In genomic region chr3:143797850-143798249, GRCm38 (mm10) we compare ENCODE assay signal across 29 mouse cellular contexts.
DNase-seq lines count a peak whose midpoint lies in the region; ATAC-seq and TF ChIP-seq lines count a peak whose summit lies in the region.
"Had no signal": no experiment of that assay in that cellular context is flagged by ENCODE, and none has a peak within 500 bp of the region (broad histone marks: within the 10 kb centered on the region; RNA-seq: fewer than 3 reads in every experiment).

No protein-coding gene starts in this region.

- no peaks in the 10 kb centered on the region for H3K36me3 ChIP-seq in embryonic facial prominence, embryonic 10.5 days (replicated peaks)
- no peaks in the 10 kb centered on the region for H3K36me3 ChIP-seq in embryonic facial prominence, embryonic 12.5 days
- H3K36me3 ChIP-seq in embryonic facial prominence, embryonic 15.5 days: no peaks in the 10 kb centered on the region
- no peaks in the 10 kb centered on the region for H3K36me3 ChIP-seq in hindbrain, embryonic 12.5 days
- H3K36me3 ChIP-seq in heart, adult 2 months (ENCODE audit: control insufficient read depth, insufficient read depth, low read length): no peaks in the 10 kb centered on the region
- H3K36me3 ChIP-seq: G1E; hindbrain, embryonic 13.5 days; intestine, embryonic 15.5 days had no signal

- TF ChIP-seq EP300 in heart, adult 2 months (IDR thresholded peaks at IDR 0.05; ENCODE audit: insufficient read depth, low read depth, low read length): no peak

- intact Hi-C loops in heart, adult 2 months (cut with DNase I): no loop called here

- WGBS in embryonic facial prominence, embryonic 10.5 days: 32% methylated on average over 5 of the region's 5 CpGs
- WGBS in embryonic facial prominence, embryonic 12.5 days: 19% methylated on average over 5 of the region's 5 CpGs
- 16% methylated on average over 5 of the region's 5 CpGs for WGBS in embryonic facial prominence, embryonic 15.5 days
- WGBS in hindbrain, embryonic 12.5 days: 33% methylated on average over 5 of the region's 5 CpGs
- WGBS in heart, adult 2 months: 76% methylated on average over 5 of the region's 5 CpGs

- no peaks in the 10 kb centered on the region for H3K79me2 ChIP-seq in heart, adult 2 months (replicated peaks; ENCODE audit: control insufficient read depth, insufficient read depth, low read length)

- no peaks in the 10 kb centered on the region for H3K27me3 ChIP-seq in embryonic facial prominence, embryonic 10.5 days (replicated peaks; ENCODE audit: low read depth, poor library complexity, severe bottlenecking)
- H3K27me3 ChIP-seq in embryonic facial prominence, embryonic 12.5 days: no peaks in the 10 kb centered on the region
- no peaks in the 10 kb centered on the region for H3K27me3 ChIP-seq in embryonic facial prominence, embryonic 15.5 days
- H3K27me3 ChIP-seq in hindbrain, embryonic 12.5 days: no peaks in the 10 kb centered on the region
- no peaks in the 10 kb centered on the region for H3K27me3 ChIP-seq in heart, adult 2 months (ENCODE audit: control insufficient read depth, insufficient read depth, low read length)
- H3K27me3 ChIP-seq: CH12.LX; hindbrain, embryonic 13.5 days; intestine, embryonic 15.5 days; Patski had no signal

- no peaks in the 10 kb centered on the region for H3K9me3 ChIP-seq in embryonic facial prominence, embryonic 10.5 days
- no peaks in the 10 kb centered on the region for H3K9me3 ChIP-seq in embryonic facial prominence, embryonic 12.5 days
- no peaks in the 10 kb centered on the region for H3K9me3 ChIP-seq in embryonic facial prominence, embryonic 15.5 days (replicated peaks)
- no peaks in the 10 kb centered on the region for H3K9me3 ChIP-seq in hindbrain, embryonic 12.5 days (replicated peaks)
- H3K9me3 ChIP-seq: hindbrain, embryonic 13.5 days; intestine, embryonic 15.5 days had no signal

- no peak for TF ChIP-seq POLR2A in heart, adult 2 months (IDR thresholded peaks at IDR 0.05; ENCODE audit: insufficient read depth, low read depth, low read length)

- H3K4me2 ChIP-seq in embryonic facial prominence, embryonic 12.5 days (replicated peaks): 0 out of 2 replicates have a peak overlapping the region, but pooled peaks have one; percentile 13
- no peak overlapping the region for H3K4me2 ChIP-seq in embryonic facial prominence, embryonic 15.5 days (replicated peaks)
- H3K4me2 ChIP-seq in hindbrain, embryonic 12.5 days (replicated peaks): no peak overlapping the region
- H3K4me2 ChIP-seq: heart, embryonic 11.5 days; hindbrain, embryonic 13.5 days; intestine, embryonic 15.5 days had no signal

- no peak overlapping the region for H3K9ac ChIP-seq in embryonic facial prominence, embryonic 12.5 days
- no peak overlapping the region for H3K9ac ChIP-seq in embryonic facial prominence, embryonic 15.5 days
- no peak overlapping the region for H3K9ac ChIP-seq in hindbrain, embryonic 12.5 days
- H3K9ac ChIP-seq in heart, adult 2 months (ENCODE audit: low read depth, low read length): no peak overlapping the region
- H3K9ac ChIP-seq: forebrain, postnatal 0 days; hindbrain, embryonic 13.5 days; intestine, embryonic 15.5 days had no signal

- peak; percentile 22; the same call in 1 of the 2 replicates for ATAC-seq in embryonic facial prominence, embryonic 12.5 days (ENCODE audit: insufficient number of reproducible peaks, insufficient read depth, low FRiP score, low TSS enrichment)
- ATAC-seq in embryonic facial prominence, embryonic 15.5 days (ENCODE audit: insufficient number of reproducible peaks, low FRiP score, low TSS enrichment, low read depth): peak; percentile 60; the same call in 1 of the 2 replicates
- ATAC-seq in hindbrain, embryonic 12.5 days (ENCODE audit: low FRiP score): no peak
- ATAC-seq: forebrain, embryonic 14.5 days; forebrain, postnatal 0 days; hindbrain, embryonic 16.5 days; intestine, embryonic 15.5 days; Patski had no signal

- no peak for TF ChIP-seq CTCF in heart, adult 2 months (IDR thresholded peaks at IDR 0.05)

- H3K27ac ChIP-seq in embryonic facial prominence, embryonic 10.5 days (replicated peaks): peak overlapping the region; percentile 48; the same call in 1 of the 2 replicates
- no peak overlapping the region for H3K27ac ChIP-seq in embryonic facial prominence, embryonic 12.5 days
- no peak overlapping the region for H3K27ac ChIP-seq in embryonic facial prominence, embryonic 15.5 days (replicated peaks)
- no peak overlapping the region for H3K27ac ChIP-seq in hindbrain, embryonic 12.5 days
- H3K27ac ChIP-seq in heart, adult 2 months: no peak overlapping the region
- H3K27ac ChIP-seq: hindbrain, embryonic 13.5 days; intestine, embryonic 15.5 days had no signal

- DNase-seq in embryo, embryonic 11 days: peak; percentile 16
- no peak for DNase-seq in embryo, embryonic 9.5 days (ENCODE audit: extremely low spot score)
- DNase-seq in embryonic facial prominence, embryonic 10.5 days (ENCODE audit: low spot score): peak; percentile 52
- no peak for DNase-seq in heart, adult 2 months
- DNase-seq in right cerebral cortex, postnatal 10 days (ENCODE audit: low spot score in 2 of 2): no peak
- DNase-seq: adrenal gland, adult 2 months; adrenal gland, postnatal 14 days; B cell, adult 2 months; cerebellum, adult 11 months; cerebellum, adult 2 months; cerebellum, adult 9-11 months; cerebellum, postnatal 25 days; forebrain, postnatal 0 days; gastrocnemius, postnatal 10 days; gastrocnemius, postnatal 36 days; kidney, adult 11 months; kidney, adult 9 months had no signal

- no peak overlapping the region for H3K4me3 ChIP-seq in embryonic facial prominence, embryonic 10.5 days
- no peak overlapping the region for H3K4me3 ChIP-seq in embryonic facial prominence, embryonic 12.5 days
- H3K4me3 ChIP-seq in embryonic facial prominence, embryonic 15.5 days (replicated peaks): no peak overlapping the region
- no peak overlapping the region for H3K4me3 ChIP-seq in hindbrain, embryonic 12.5 days
- H3K4me3 ChIP-seq in heart, adult 2 months: no peak overlapping the region
- H3K4me3 ChIP-seq: erythroblast, embryonic 14.5 days; hindbrain, embryonic 13.5 days; intestine, embryonic 15.5 days had no signal

- H3K4me1 ChIP-seq in embryonic facial prominence, embryonic 10.5 days: peaks cover 10% of the 10 kb centered on the region
- H3K4me1 ChIP-seq in embryonic facial prominence, embryonic 12.5 days: peaks cover 11% of the 10 kb centered on the region
- H3K4me1 ChIP-seq in embryonic facial prominence, embryonic 15.5 days: peaks cover 5% of the 10 kb centered on the region; the same call in 1 of the 2 replicates
- H3K4me1 ChIP-seq in hindbrain, embryonic 12.5 days: peaks cover 4% of the 10 kb centered on the region; the same call in 1 of the 2 replicates
- no peaks in the 10 kb centered on the region for H3K4me1 ChIP-seq in heart, adult 2 months (ENCODE audit: control insufficient read depth, insufficient read depth, low read length)
- H3K4me1 ChIP-seq: hindbrain, embryonic 13.5 days; intestine, embryonic 15.5 days had no signal

Comparison
In these comparisons a context has a peak if more than half of its experiments do, and no peak if none do; other contexts are left out.
1. DNase-seq: peak in embryo, embryonic 11 days (single experiment) and embryonic facial prominence, embryonic 10.5 days (single experiment); none in embryo, embryonic 9.5 days (single experiment), heart, adult 2 months (0 of 2) and right cerebral cortex, postnatal 10 days (0 of 2).